Mouse (Mus musculus): Measurements from ENCODE around the gene Sorcs3.

DNA sequence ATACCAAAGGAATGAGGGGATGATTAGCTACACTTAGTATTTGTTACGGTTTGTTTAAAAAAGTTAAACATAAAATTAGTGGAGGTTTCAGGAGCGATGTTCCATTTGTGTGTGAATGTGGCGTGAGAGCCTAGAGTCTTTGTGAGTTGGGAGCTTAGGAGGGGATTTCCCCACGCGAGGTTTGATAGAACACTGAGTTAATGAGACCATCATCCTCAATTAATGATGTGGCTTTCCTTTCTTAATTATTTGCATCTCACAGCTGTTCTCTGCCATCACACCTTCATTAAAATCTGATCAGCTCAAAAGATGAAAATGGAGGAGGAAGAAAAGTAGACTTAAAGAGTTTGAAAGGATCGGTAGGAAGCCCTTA, 104.5 kb downstream of the Sorcs3 start:
- TF ChIP-seq USF1 (IDR thresholded peaks at IDR 0.05; ENCODE audit: low read depth) (no peak), MAX (IDR thresholded peaks at IDR 0.05; ENCODE audit: low read depth) (no peak), CEBPB (IDR thresholded peaks at IDR 0.05; ENCODE audit: insufficient read depth, poor library complexity, severe bottlenecking) (no peak), TCF3 (IDR thresholded peaks at IDR 0.05; ENCODE audit: insufficient read length, low read depth) (no peak), MYOD1 (IDR thresholded peaks at IDR 0.05; ENCODE audit: control insufficient read depth in 1 of 3, insufficient read length in 2 of 3, low read depth in 2 of 3) (no peak), MYOG (IDR thresholded peaks at IDR 0.05; ENCODE audit: control insufficient read depth in 1 of 3, insufficient read depth in 1 of 3, insufficient read length in 2 of 3, low read depth in 2 of 3) (no peak), POLR2A (IDR thresholded peaks at IDR 0.05; ENCODE audit: insufficient read length, low read depth) (no peak)
